Mouse (Mus musculus) embryonic facial prominence, embryonic 11.5 days (tissue): ENCODE measurements around the gene Tiam1. TPM values are rescaled to one million over a fixed set of nuclear protein-coding genes. Genes with fewer than 3 reads are reported as not detected.
A peak's percentile ranks its signal among the peaks of the same experiment; 100 is the strongest.

Experiments
- ATAC-seq: fragments of 200-750 bp; cut with Nextera tagmentation; replicated peaks from 2 replicates; pipeline ENCODE4 v1.8.0; 2017; ENCODE audit warnings: low read depth; ENCODE audit not compliant: insufficient number of reproducible peaks, low FRiP score, low TSS enrichment
- DNase-seq: peaks from one replicate; pipeline ENCODE4 v3.0.0-alpha.2; 2015; ENCODE audit warnings: low spot score
- H3K27ac ChIP-seq: fragments of 300-500 bp; sonication (generic); replicated peaks from 2 replicates; pipeline ENCODE4 v1.5.1; 2014; ENCODE audit warnings: mild to moderate bottlenecking, low read depth, low read length, control low read depth
- H3K27me3 ChIP-seq: fragments of 300-500 bp; sonication (generic); 2 replicates; pipeline ENCODE4 v1.6.1; 2014; ENCODE audit warnings: mild to moderate bottlenecking, low read length, moderate library complexity, mixed read lengths; ENCODE audit not compliant: control insufficient read depth, insufficient read depth
- H3K36me3 ChIP-seq: fragments of 300-500 bp; sonication (generic); replicated peaks from 2 replicates; pipeline ENCODE4 v1.6.1; 2014; ENCODE audit warnings: low read depth, mild to moderate bottlenecking, low read length, moderate library complexity, mixed read lengths; ENCODE audit not compliant: control insufficient read depth, insufficient read depth
- H3K4me1 ChIP-seq: fragments of 300-500 bp; sonication (generic); 2 replicates; pipeline ENCODE4 v1.6.1; 2014; ENCODE audit warnings: low read length, mixed read lengths; ENCODE audit not compliant: control insufficient read depth, insufficient read depth
- H3K4me2 ChIP-seq: fragments of 300-500 bp; sonication (generic); 2 replicates; pipeline ENCODE4 v1.6.1; 2014; ENCODE audit warnings: low read depth, mild to moderate bottlenecking, control low read depth, low read length, moderate library complexity
- H3K4me3 ChIP-seq: fragments of 300-500 bp; sonication (generic); 2 replicates; pipeline ENCODE4 v1.5.1; 2014; ENCODE audit warnings: low read depth, low read length, control low read depth
- H3K9ac ChIP-seq: fragments of 300-500 bp; sonication (generic); replicated peaks from 2 replicates; pipeline ENCODE4 v1.6.1; 2014; ENCODE audit warnings: mild to moderate bottlenecking, control low read depth, low read length
- H3K9me3 ChIP-seq: fragments of 300-500 bp; sonication (generic); replicated peaks from 2 replicates; pipeline ENCODE4 v1.6.1; 2016; ENCODE audit warnings: mild to moderate bottlenecking, low read length, inconsistent platforms, mixed read lengths; ENCODE audit not compliant: control insufficient read depth
- WGBS: fragments of 180-500 bp; shearing (Covaris S2); extraction: QIAGEN DNeasy Blood & Tissue Kit; methylation state at CpG from one replicate; pipeline ENCODE4 v1.1.7; 2014; 5-methylcytosine and 5-hydroxymethylcytosine counted together
- polyA plus RNA-seq: library from polyadenylated mRNA; unstranded; fragments of >200 nt; fragmentation: Nextera tagmentation; extraction: Ambion mirVana; gene quantifications from 2 replicates; pipeline ENCODE4 v1.2.1, GENCODE M21; 2014

Tiam1 gene
- polyA plus RNA-seq, 1 experiment from 2014 or later: 33.8 TPM

DNA sequence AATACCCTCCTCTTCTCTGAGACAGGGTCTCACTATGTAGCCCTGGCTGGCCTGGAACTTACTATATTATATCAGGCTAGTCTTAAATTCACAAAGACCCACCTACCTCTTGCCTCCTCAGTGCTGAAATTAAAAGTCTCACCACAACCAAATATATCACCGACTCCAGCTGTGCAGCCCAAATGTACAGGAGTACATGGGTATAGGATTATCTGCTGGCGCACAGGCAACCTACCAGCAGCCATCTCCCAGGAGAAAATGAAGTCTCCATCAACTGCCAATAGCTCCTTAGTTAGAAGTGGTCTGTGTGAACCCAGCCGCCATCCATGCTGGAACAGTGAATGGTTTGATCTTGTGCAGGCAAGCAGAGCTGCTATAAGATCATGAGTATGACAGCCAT is 34.8 kb upstream of the Tiam1 start:
- Histone ChIP-seq H3K4me3 (no peak overlapping the region), H3K27ac (no peak overlapping the region), H3K4me2 (no peak overlapping the region), H3K27me3 (no peaks in the 10 kb centered on the region), H3K9ac (no peak overlapping the region), H3K36me3 (no peaks in the 10 kb centered on the region), H3K4me1 (no peaks in the 10 kb centered on the region), H3K9me3 (no peaks in the 10 kb centered on the region)
- DNase-seq (no peak), ATAC-seq (no peak)
- 90% methylated on average over 3 of the region's 3 CpGs for WGBS

DNA sequence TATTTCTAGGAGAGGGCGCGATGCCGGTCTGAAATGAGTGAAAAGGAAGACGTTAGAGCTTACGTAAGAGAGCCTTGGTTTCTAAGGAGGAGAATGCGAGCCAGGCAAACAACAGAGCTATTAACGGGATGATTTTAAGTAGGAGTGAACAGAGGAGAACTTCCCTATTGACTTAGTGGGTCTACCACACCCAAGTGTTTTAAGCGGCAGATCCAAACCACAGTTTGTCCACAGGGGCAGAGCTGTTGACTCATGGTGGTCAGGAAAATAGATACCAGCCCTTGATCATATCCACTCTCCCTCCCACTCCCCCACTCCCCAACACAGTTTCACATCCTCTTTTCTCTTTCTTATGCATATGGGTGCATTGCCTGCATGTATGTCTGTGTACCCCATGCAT is 33.9 kb upstream of the Tiam1 start:
- H3K4me2 ChIP-seq: no peak overlapping the region
- no peak for DNase-seq
- ATAC-seq: no peak
- H3K4me1 ChIP-seq: no peaks in the 10 kb centered on the region
- H3K9ac ChIP-seq: no peak overlapping the region
- 84% methylated on average over 8 of the region's 8 CpGs for WGBS
- no peaks in the 10 kb centered on the region for H3K9me3 ChIP-seq
- no peak overlapping the region for H3K27ac ChIP-seq
- no peaks in the 10 kb centered on the region for H3K36me3 ChIP-seq
- no peak overlapping the region for H3K4me3 ChIP-seq
- H3K27me3 ChIP-seq: no peaks in the 10 kb centered on the region

DNA sequence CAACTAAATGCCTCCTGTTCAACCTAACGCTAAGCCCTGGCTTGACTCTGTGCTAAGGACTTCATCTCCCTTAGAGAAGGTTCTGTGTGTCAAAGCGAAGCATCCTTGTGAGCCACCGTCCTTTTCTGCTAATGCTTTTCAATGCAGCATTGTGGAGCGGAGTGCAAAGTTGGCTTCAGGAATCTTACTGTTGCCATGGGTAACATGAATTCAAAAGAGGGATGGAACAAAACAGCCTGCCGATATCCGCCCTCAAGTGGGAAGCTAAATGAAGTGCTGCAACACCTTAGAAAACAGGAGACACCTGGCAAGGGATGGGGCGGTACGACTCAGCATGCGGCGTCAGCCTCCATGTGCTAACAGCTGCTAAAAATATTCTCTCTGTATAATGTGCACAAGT is 32.9 kb upstream of the Tiam1 start:
- Histone ChIP-seq H3K4me2 (no peak overlapping the region), H3K9me3 (no peaks in the 10 kb centered on the region), H3K27me3 (no peaks in the 10 kb centered on the region), H3K27ac (no peak overlapping the region), H3K4me1 (no peaks in the 10 kb centered on the region), H3K9ac (no peak overlapping the region), H3K4me3 (no peak overlapping the region), H3K36me3 (no peaks in the 10 kb centered on the region)
- 59% methylated on average over 10 of the region's 10 CpGs for whole genome bisulfite sequencing
- ATAC-seq (no peak), DNase-seq (peak; percentile 17)

DNA sequence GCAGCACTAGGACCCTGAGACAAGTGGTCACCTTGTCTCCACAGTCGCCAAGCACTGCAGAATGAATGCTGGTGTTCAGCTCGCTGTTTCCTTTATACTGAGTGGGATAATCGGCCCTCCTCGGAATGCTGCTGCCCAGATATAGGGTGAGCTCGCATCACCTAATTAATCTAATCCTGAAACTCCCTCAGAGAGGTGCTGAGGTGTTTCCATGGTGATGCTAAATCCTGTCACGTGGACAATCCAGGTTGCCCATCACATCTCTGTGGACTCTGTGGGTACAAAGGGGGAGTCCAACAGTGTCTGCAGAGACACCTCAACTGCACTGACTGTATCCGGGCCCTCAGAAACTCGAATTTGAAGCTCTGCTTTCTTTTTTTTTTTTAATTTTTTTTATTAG is 27.8 kb upstream of the Tiam1 start:
- H3K27me3 ChIP-seq: no peaks in the 10 kb centered on the region
- H3K27ac ChIP-seq: no peak overlapping the region
- H3K4me3 ChIP-seq: no peak overlapping the region
- no peak overlapping the region for H3K4me2 ChIP-seq
- no peak overlapping the region for H3K9ac ChIP-seq
- ATAC-seq: no peak
- H3K36me3 ChIP-seq: no peaks in the 10 kb centered on the region
- WGBS: 55% methylated on average over 8 of the region's 8 CpGs
- no peaks in the 10 kb centered on the region for H3K9me3 ChIP-seq
- DNase-seq: no peak
- no peaks in the 10 kb centered on the region for H3K4me1 ChIP-seq

GRCm38 (mm10) chr16:90170676-90171075 is 27.1 kb upstream of the Tiam1 start:
- no peak overlapping the region for H3K27ac ChIP-seq
- no peaks in the 10 kb centered on the region for H3K27me3 ChIP-seq
- DNase-seq (no peak), ATAC-seq (no peak)
- no peaks in the 10 kb centered on the region for H3K36me3 ChIP-seq
- no peaks in the 10 kb centered on the region for H3K9me3 ChIP-seq
- WGBS: 100% methylated on average over 1 of the region's 1 CpGs
- H3K4me1 ChIP-seq: no peaks in the 10 kb centered on the region
- no peak overlapping the region for H3K4me2 ChIP-seq
- no peak overlapping the region for H3K4me3 ChIP-seq
- H3K9ac ChIP-seq: no peak overlapping the region

DNA sequence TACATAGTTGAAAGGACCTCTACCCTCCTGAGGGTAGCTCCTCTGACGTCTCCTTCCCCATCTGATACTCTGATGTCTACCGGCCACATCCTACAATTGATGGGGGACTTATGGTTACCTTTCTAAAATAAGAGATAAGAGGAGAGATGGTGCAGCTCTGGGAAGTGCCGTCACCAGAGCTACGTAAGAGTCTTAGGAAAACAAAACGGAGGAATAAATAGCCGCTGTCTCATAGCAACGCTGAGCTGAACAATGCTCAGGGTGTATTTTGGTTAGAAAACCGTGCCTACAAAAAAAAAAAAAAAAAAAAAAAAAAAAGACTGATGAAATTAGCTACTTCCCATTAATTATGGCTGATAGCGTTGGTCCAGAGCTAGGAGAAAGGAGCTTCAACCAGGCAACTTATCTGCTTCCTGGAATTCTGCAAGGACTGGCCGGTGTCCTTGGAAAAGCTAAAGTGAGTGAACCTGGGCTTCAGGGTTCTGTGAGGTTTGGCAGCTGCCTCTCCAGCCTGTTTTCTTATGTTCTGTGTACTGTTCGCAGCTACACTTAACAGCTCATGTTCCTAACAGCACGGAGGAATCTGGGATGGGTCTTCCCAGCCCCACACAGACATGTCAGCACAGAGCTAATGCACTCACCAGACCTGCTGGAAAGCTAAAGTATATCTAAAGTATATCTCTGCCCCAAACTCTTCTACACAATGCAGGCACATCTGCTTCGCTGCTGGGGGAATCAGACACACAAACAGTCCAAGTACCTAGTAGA is 26.5 kb upstream of the Tiam1 start:
- no peak overlapping the region for H3K27ac ChIP-seq
- H3K4me3 ChIP-seq: no peak overlapping the region
- no peak overlapping the region for H3K9ac ChIP-seq
- ATAC-seq (no peak), DNase-seq (no peak)
- H3K9me3 ChIP-seq: no peaks in the 10 kb centered on the region
- 67% methylated on average over 13 of the region's 13 CpGs for WGBS
- no peaks in the 10 kb centered on the region for H3K4me1 ChIP-seq
- no peak overlapping the region for H3K4me2 ChIP-seq
- no peaks in the 10 kb centered on the region for H3K36me3 ChIP-seq
- H3K27me3 ChIP-seq: no peaks in the 10 kb centered on the region

- DNase-seq: peak; percentile 91
Measured at GRCm38 (mm10) chr16:90167646-90168045, 24.1 kb upstream of the Tiam1 start.

GRCm38 (mm10) chr16:90165435-90165834 is 21.9 kb upstream of the Tiam1 start:
- Histone ChIP-seq H3K4me1 (no peaks in the 10 kb centered on the region), H3K9me3 (no peaks in the 10 kb centered on the region), H3K36me3 (no peaks in the 10 kb centered on the region), H3K27ac (no peak overlapping the region), H3K27me3 (no peaks in the 10 kb centered on the region), H3K4me3 (no peak overlapping the region), H3K4me2 (no peak overlapping the region), H3K9ac (no peak overlapping the region)
- DNase-seq: no peak
- 77% methylated on average over 2 of the region's 2 CpGs for WGBS
- no peak for ATAC-seq

More at GRCm38 (mm10) chr16:90167646-90168045, 24.1 kb upstream of the Tiam1 start:
- no peaks in the 10 kb centered on the region for H3K27me3 ChIP-seq
- no peaks in the 10 kb centered on the region for H3K4me1 ChIP-seq
- H3K9ac ChIP-seq: no peak overlapping the region
- WGBS: 29% methylated on average over 10 of the region's 10 CpGs
- H3K27ac ChIP-seq: no peak overlapping the region
- no peaks in the 10 kb centered on the region for H3K36me3 ChIP-seq
- no peaks in the 10 kb centered on the region for H3K9me3 ChIP-seq
- H3K4me2 ChIP-seq: no peak overlapping the region
- H3K4me3 ChIP-seq: no peak overlapping the region
- ATAC-seq: no peak
